Mouse (Mus musculus) forelimb bud, embryonic 11.5 days (tissue): ENCODE measurements around the gene Htatip2.

Source experiments
- DNase-seq: peaks from one replicate; pipeline ENCODE4 v3.0.0-alpha.2; 2012; ENCODE audit warnings: low read depth, low spot score

The Htatip2 gene

DNA sequence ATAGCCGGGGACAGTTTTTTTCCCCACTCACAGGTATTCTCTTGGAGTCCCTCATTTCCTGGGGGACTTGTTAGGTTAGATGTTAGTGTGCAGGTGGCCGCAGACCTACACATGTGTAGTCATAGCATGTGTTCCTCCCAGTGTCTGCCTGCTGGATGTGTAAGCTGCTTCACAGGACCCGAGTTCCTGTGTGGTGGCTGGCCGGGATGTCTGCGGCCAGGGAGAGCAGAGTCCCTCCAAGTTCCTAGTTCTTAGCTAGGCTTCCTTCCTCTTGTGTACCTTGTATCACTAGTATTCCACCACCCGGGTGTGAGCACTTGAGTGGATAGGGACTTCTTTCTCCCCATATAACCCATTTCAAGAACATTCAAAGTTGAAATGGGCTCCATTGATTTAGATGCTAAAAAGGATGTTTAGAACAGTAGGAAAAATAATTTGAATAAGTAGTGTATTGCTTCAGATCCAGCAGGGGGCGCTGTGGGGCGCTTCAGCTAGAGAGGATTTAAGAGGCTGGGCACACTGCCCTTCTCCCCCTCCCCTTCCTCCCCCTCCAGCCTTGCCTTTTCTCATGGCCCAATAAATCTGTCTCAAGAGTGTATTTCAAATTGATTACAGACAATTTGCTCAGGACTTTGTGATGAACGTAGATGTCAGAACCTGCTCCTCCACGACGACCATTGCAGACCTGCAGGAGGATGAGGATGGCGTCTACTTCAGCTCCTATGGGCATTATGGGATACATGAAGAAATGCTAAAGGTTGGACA lies 27.9 kb downstream of the Htatip2 start:
- peak; percentile 72 for DNase-seq

DNA sequence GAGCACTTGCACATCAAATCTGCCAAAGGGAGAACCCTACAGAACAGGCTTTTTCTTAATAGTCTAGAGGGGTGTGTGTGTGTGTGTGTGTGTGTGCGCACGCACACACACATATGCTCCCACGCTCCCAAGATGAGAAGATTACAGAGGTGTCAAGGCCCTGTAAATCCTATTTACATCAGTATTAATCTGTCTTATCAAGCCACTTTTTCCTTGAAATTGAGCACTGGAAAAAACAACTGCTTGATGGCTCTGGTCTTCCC lies 28.4 kb downstream of the Htatip2 start:
- DNase-seq = no peak

DNA sequence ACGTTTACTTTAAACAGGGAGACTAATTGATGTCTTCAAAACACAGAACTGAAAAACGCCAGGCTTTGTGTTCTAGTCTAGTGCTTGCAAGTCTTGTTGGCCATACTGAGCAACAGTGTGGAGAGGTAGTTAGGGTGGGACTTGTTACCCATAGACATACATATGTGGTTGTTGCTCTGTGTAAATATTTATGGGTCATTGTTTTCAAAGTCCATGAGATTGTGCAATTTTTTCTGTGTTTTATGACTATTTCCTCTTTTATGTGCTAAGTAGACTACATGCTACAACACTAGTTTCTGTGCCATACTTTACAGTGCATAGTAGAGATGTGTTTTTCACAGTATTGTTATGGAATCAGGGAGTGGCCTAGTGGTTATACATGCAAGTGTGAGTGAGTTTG lies 35.4 kb downstream of the Htatip2 start:
- no peak for DNase-seq

DNA sequence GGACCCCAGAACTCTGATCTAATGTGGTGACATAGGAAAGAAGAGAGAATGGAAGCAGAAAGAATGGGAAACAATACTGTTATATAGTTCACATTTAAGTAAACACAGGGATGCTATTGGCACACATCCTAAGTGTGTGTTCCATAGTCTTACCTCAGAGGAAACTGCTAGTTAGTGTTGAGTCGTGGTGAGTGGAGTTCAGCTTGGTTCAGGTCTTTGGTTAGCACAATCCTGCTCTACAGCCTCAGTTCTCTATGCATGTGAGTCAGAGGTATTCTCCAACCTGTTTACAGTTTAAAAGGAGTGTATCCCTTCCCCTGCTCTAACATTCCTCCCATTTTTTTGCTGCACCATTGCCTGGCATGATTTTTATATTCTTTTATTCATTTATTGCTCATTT lies 38.3 kb downstream of the Htatip2 start:
- DNase-seq = no peak

DNA sequence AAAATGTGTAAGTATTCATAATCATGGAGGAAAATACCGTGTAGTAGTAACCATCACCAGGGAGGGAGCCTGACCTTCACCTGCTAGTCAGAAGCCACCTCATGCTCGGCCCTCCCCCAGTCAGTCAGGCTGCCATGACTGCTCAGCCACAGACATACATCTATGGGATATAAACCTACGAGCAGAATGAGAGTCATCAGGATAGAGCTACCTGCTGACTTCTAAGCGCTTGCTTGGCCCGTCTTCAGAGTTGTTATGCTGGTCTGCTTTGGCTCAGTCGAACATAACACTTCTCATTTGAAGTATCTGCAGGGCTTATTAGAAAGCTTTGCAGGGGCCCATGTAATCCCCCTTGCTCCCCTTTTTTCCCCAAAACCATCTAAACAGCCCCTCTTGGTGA lies 44.6 kb downstream of the Htatip2 start:
- DNase-seq = no peak

DNA sequence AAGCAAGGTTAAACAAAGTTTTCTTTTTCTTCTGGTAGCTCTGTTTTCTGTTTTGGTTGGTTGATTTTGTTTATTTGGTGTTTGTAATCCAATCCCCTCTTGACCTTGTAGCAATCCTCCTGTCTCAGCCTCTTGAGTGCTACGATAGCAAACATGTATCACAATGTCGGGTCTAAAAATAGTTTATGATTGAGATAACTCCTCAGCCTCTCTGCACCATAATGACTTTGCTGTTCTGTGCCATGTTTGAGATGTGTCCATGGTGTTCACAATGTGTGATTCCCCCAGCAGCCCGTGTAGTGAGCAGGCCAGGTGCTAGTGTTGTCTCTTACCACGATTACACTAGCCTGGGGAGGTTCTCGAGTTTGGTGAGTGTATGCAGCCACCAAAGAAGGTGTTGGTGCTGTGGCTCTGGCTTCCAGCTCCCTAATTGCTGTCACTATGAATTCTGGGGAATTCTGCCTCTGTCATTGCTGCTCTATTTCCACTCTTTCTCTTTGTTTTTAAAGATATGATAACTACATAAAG lies 45.8 kb downstream of the Htatip2 start:
- no peak for DNase-seq

DNA sequence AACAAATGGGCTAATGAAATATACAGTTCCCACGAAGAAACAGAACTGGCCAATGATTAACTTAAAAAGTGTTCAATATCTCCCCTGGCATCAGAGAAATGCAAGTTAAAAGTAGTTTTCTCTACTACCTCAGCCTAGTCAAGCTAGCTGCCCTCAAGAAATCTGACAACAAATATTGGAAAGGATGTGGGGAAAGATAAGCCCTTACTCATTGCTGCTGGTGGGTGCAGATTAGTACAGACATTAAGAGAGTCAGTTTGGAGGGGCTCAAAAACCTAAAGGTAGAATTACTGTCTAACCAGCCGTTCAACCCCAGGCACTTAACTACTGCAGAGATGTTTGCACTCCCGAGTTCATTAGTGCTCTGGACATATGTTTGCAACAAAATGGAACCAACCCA lies 46.7 kb downstream of the Htatip2 start:
- DNase-seq = no peak

DNA sequence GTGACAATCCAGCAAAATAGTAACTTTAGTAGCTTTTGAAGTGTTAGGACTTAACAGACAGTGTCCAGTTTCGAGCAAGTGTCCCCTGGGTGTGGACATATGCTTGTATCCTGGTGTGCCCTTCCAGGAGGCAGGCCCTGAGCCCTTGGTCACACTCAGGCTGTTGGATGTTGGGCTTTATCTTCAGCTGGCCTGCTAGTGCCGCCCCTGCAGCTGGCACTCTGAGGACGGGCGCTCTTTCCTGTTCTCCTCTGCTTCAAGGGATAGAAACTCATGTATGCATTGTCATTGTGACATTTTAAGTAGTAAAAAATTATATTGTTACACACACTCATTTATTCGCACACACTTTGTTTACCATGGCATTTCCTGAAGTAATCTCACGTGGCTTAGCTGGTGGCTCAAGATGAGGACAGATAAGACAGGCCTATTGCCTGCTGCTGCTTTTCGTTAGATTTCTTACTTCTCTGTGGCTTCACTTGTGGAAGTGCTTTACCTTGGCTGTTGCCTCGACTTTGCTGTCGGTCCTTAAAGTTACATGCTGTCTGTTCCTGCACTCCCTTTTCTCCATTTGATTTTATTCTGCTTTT lies 48.3 kb downstream of the Htatip2 start:
- DNase-seq = no peak

DNA sequence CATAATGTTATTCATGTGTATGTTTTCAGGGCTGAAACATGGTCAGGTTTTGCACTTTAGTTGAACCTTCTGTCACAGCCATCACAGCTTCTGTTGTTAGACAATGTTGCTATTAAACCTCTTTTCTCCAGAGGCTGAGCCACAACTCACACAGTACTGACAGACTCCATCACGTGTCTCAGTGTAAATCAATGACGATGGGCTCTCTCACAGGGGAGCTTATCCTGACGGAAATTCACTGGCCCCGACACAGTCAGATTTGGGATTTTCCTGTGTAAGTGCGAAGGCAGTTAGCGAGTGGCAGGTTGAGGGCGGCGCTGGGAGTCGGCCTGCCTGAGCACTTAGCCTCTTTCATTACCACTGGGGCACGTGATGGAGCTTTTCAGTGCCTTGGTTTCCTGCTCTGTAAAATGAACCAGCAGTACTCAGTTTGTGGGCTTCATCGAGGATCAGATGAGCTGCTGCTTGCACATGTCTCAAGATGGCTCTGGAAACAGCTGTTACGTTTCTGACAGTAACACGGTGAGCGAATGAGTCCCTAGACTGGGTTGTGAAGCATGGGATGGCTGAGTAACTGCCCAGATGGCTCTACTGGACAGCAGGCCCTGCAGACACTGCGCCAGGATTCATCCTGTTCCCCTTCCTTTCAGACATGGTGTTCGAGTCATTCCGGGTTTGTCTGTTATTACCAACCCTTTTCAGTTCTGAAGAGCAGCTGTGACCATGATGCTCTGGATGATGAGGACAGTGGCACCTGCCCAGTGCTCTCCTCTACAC lies 49.1 kb downstream of the Htatip2 start:
- no peak for DNase-seq

DNA sequence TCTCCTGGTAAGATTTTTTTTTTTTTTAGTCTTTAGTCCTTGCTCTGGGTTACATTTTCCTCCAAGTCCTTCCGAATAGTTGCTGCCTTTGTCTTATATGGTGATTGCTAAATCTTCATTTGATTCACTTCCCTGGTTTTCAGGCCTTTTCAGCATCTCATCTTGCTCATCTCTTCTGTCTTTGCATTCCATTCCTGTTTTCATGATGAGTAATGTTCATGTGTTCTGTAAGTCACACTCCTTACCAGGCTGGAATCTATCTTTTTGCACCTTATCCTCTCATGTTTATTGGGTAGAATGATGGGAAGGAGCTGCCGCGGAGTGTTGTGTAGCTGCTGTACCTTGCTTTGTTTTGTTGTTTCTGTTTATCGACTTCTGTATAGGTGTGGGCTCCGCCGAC lies 50.2 kb downstream of the Htatip2 start:
- DNase-seq = no peak

DNA sequence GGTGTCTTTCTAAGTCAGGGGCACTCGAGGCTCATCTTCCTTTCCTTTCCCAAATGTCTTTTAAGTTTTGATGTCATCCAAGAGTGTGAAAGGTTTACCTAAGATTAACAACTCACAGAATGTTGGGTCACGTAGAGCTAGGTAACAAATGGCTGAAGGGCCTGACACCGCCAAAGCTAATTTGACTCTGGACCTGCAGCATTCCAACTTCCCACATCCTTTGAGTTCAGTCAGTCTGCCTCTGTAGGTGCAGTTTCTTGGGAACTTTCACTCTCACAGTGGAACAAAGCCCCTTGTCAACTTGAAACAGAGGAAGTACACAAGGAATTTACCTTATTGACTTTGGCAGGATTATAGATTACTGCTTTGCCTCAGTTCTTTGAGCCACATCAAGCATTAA lies 50.6 kb downstream of the Htatip2 start:
- DNase-seq = no peak

DNA sequence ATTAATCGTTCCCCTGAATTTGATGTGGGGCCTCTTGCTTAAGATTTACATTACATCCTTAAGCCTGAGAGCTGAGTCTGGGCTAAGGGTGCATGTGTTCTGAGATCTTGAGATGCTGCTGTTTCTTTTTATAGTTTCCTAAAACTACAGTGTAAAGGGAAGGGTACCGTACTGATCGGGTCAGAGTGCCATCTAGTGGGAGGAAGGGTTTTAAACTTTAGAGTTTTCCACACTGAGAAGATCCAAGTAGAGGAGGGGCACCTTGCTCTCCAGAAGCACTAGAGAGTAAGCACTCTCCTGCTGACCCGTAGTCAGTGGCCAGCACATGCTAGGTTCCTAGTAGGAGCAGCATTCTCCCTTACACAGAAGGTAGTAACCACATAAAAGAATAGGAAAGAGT lies 52.4 kb downstream of the Htatip2 start:
- DNase-seq = no peak

DNA sequence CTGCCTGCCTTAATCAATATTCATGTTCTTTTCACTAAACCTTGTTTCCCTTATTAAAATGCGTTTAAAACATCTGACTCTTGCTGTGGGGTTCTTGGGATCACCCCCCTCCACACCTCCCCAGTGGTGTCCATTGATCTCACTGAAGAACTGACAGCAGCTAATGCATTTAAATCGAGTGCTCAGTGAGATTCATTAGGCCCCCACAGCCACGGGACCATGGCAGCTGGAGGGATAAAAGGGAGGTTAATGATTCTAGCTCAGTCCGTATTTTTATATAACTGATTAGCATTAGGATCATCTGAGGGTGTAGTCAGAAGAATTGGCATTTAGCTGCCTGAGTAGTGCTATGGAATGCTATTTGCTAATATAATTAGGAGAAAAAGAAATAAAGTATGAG lies 60.5 kb downstream of the Htatip2 start:
- no peak for DNase-seq

DNA sequence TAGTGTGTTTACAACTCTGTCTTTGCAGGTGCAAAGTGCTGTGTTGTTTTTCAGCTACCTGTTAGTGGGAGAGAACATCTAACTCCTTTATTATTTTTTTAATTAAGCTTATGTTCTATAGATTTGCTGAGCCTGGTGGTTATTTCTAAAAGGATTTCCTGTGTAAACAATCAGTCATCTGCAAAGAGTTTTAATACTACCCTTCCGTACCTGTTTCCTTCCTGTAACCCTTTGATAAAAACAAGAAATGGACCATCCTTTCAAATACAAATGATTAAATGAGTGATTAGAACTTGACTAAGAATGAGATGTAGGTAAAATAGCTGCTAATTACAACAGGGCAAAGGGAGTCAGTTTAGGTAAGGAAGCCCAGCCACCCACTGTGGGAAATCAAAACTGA lies 62.5 kb downstream of the Htatip2 start:
- DNase-seq = no peak

DNA sequence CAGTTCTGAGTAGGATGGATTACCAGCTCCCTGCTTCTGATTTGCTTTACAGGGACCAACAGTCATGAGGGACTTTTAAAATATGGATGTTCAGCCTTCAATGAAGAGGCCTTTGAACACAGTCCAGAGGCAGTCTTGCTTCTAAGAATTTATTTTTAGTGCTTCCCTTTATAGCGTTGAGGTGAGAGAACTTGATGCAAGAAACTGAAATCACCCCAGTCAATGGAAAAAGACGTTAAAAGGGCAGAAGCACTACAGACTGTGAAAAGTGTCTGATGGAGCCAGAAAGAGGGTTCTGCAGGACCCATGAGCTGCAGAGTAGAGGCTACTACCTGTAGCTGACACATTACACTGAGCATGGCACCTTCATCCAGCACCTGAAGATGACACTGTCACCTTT lies 63.1 kb downstream of the Htatip2 start:
- no peak for DNase-seq
